Mouse (Mus musculus) brain, embryonic 18.5 days (tissue): ENCODE measurements around the gene Gm13275.
A peak's percentile ranks its signal among the peaks of the same experiment; 100 is the strongest.
"Not testable (repeated sequence)": the region's sequence is repeated elsewhere in the genome, so short reads cannot be mapped to it uniquely, and the experiment has no call there.

Experiments
- DNase-seq: peaks from one replicate; pipeline ENCODE4 v3.0.0-alpha.2; 2012; ENCODE audit warnings: low read depth, low spot score

The Gm13275 gene

DNA sequence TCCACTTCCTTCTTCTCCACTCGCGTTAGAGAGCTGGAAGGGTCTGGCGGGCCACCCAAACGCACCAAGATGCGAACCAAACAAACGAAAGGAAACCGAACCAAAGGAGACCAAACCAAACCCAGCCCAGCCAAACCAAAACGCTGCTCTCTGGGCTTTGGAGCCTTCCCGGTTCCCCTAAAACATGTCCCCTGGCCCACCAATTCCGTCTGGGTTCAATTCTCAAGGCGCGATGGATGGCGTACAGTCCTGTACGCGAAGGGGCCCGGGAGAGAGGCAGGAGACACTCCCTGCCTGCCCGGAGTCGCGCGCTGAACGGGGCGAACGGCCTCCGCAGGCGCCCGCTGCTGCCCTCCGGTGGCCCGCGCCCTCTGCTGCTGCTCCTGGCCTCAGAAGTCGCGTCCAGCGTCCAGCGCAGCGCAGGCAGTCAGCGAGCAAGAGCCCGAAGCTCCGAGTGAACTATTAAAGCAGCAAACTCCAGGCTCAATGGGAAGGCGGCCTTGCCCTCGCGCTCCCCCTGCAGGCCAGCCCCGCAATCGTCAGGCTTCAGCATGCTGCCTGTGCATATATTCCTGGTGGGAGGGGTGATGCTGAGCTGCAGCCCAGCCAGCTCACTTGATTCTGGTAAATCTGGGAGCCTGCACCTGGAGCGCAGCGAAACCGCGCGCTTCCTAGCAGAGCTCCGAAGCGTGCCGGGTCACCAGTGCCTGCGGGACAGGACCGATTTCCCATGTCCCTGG, at the start of gene Gm13275:
TSS of gene Gm13275 (plus strand) at position 552 of the 740 bp plus-strand sequence.
- not testable (repeated sequence) for DNase-seq

DNA sequence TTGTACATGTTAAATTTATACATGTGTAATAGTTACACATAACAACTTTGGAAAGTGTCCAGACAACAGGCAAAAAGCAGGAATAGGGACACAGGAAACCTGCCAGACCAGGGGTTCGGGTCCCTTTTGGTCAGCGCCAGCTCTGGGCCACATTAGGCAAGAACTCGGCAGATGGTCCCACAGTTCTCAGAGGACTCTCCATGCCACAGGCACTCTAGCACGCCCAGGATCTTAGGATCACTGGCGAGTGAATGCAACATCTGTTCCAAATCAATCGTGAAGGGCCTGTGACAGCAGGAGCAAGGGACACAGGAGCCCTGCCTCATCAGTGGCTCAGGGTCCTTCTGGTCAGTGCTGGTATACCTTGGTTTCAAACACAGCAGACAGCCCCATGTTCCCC, 44.4 kb upstream of the Gm13275 start:
- no peak for DNase-seq

DNA sequence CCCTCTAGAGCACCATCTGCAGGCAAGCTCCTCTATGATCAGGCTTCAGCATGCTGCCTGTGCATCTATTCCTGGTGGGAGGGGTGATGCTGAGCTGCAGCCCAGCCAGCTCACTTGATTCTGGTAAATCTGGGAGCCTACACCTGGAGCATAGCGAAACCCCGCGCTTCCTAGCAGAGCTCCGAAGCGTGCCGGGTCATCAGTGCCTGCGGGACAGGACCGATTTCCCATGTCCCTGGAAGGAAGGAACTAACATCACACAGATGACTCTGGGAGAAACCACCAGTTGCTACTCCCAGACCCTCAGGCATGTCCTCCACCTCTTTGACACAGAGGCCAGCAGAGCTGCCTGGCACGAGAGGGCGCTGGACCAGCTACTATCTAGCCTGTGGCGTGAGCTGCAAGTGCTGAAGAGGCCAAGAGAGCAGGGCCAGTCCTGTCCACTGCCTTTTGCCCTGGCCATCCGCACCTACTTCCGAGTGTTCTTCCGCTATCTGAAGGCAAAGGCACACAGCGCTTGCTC, 39.4 kb upstream of the Gm13275 start, which contains the start of gene Gm13271:
TSS of gene Gm13271 (plus strand) at position 51 of the 523 bp plus-strand sequence.
- DNase-seq: not testable (repeated sequence)

GRCm38 (mm10) chr4:88756581-88757513, 37.4 kb upstream of the Gm13275 start:
- not testable (repeated sequence) for DNase-seq

DNA sequence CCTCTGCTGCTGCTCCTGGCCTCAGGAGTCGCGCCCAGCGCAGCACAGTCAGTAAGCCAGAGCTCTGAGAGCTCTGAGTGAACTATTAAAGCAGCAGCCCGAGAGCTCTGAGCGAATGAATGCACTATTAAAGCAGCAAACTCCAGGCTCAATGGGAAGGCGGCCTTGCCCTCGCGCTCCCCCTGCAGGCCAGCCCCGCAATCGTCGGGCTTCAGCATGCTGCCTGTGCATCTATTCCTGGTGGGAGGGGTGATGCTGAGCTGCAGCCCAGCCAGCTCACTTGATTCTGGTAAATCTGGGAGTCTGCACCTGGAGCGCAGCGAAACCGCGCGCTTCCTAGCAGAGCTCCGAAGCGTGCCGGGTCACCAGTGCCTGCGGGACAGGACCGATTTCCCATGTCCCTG, 36.7 kb upstream of the Gm13275 start:
- DNase-seq: peak; percentile 70

- DNase-seq: not testable (repeated sequence)
Observed at GRCm38 (mm10) chr4:88758751-88759150, 35.5 kb upstream of the Gm13275 start.

DNA sequence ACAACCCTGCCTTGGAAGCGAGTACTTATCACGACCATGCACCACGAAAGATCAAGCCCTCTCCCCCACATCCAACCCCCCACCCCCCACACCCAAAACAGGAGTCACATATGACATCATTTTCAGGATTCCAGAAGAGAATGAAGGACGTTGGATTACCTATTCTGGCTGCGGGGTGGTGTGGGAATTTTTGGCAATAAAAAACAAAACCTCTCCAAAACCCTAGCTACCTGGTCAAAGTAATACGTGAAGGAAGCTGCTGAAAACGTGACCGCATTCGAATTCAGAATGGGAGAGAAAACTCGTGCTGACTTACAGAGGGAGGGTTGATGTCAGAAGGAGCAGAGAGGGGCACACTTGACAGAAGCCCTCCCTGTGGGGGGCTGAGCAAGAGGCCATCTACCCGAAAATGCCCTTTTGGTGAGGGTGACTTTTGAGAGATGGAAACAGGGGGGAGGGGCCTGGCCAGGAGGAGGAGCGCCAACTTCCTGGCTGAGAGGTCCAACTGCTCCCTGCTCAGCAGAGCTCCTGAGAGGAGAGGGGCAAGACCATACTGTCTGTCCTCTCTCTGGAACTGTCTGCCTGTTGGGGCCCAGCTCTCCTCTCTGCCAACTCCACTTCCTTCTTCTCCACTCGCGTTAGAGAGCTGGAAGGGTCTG, 34.5 kb upstream of the Gm13275 start, which contains the start of gene Gm13283:
TSS of gene Gm13283 (plus strand) at position 510 of the 659 bp plus-strand sequence.
- DNase-seq: not testable (repeated sequence)

GRCm38 (mm10) chr4:88760431-88760830, 33.9 kb upstream of the Gm13275 start:
- DNase-seq: peak; percentile 37

DNA sequence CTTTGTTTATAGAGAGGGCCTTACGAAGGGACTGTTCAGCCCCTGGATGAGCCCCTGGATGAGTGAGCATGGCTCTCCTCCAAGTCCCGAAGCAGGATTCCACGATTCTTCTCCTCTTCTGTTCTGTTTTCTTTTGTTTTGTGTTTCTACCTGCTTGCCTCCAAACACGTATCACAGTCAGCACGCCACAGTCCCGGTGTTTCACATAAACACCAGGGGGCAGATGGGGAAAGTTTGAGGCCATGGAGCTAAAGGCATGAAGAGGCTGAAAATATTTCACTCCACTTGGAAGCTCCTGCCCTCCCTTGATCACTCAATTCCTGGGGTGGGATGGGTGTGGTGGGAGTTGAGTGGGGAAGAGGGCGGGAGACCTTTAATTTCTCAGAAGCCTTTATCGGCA, 32.5 kb upstream of the Gm13275 start:
- not testable (repeated sequence) for DNase-seq

GRCm38 (mm10) chr4:88762341-88762740, 31.9 kb upstream of the Gm13275 start:
- DNase-seq: not testable (repeated sequence)

DNA sequence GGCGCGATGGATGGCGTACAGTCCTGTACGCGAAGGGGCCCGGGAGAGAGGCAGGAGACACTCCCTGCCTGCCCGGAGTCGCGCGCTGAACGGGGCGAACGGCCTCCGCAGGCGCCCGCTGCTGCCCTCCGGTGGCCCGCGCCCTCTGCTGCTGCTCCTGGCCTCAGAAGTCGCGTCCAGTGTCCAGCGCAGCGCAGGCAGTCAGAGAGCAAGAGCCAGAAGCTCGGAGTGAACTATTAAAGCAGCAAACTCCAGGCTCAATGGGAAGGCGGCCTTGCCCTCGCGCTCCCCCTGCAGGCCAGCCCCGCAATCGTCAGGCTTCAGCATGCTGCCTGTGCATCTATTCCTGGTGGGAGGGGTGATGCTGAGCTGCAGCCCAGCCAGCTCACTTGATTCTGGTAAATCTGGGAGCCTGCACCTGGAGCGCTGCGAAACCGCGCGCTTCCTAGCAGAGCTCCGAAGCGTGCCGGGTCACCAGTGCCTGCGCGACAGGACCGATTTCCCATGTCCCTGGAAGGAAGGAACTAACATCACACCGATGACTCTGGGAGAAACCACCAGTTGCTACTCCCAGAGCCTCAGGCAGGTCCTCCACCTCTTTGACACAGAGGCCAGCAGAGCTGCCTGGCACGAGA, 30.8 kb upstream of the Gm13275 start:
- not testable (repeated sequence) for DNase-seq

- not testable (repeated sequence) for DNase-seq
Observed at GRCm38 (mm10) chr4:88773534-88773933, 20.8 kb upstream of the Gm13275 start, which contains the start of gene Gm13290. TSS of gene Gm13290 (plus strand) at chr4:88773834.

GRCm38 (mm10) chr4:88776622-88777021, 17.7 kb upstream of the Gm13275 start, which contains the start of gene Gm13289:
TSS of gene Gm13289 (plus strand) at chr4:88776922.
- DNase-seq: not testable (repeated sequence)

- not testable (repeated sequence) for DNase-seq
Observed at GRCm38 (mm10) chr4:88779550-88779949, 14.7 kb upstream of the Gm13275 start, which contains the start of gene Gm13272. TSS of gene Gm13272 (plus strand) at chr4:88779850.

DNA sequence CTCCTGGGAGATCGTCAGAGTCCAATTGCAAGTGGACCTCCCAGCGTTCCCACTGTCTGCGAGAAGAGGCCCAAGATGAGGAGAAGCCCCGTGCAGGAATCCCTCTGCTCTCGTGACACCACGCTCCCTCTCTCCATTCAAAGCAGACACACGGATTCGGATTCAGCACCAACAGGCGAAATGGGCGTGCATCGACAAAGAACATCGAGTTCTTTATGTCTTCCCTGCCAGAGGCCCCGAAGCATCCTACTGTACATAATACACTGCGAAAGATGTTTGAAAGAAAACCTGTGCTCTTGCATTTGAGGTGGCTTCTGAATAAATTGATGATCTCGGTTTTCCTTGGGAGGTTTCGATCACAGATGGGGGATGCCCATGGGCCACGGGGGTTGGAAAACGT, 14.0 kb upstream of the Gm13275 start:
- DNase-seq: not testable (repeated sequence)

- not testable (repeated sequence) for DNase-seq
Observed at GRCm38 (mm10) chr4:88781831-88782230, 12.5 kb upstream of the Gm13275 start, which contains the start of gene Ifnz. TSS of gene Ifnz (plus strand) at chr4:88782131.

DNA sequence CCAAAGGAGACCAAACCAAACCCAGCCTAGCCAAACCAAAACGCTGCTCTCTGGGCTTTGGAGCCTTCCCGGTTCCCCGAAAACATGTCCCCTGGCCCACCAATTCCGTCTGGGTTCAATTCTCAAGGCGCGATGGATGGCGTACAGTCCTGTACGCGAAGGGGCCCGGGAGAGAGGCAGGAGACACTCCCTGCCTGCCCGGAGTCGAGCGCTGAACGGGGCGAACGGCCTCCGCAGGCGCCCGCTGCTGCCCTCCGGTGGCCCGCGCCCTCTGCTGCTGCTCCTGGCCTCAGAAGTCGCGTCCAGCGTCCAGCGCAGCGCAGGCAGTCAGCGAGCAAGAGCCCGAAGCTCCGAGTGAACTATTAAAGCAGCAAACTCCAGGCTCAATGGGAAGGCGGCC, 12.0 kb upstream of the Gm13275 start:
- not testable (repeated sequence) for DNase-seq

GRCm38 (mm10) chr4:88785409-88785808, 8.9 kb upstream of the Gm13275 start, which contains the start of gene Gm13276:
TSS of gene Gm13276 (plus strand) at chr4:88785709.
- DNase-seq: not testable (repeated sequence)

DNA sequence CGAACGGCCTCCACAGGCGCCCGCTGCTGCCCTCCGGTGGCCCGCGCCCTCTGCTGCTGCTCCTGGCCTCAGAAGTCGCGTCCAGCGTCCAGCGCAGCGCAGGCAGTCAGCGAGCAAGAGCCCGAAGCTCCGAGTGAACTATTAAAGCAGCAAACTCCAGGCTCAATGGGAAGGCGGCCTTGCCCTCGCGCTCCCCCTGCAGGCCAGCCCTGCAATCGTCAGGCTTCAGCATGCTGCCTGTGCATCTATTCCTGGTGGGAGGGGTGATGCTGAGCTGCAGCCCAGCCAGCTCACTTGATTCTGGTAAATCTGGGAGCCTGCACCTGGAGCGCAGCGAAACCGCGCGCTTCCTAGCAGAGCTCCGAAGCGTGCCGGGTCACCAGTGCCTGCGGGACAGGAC, 5.9 kb upstream of the Gm13275 start, which contains the start of gene Gm13277:
TSS of gene Gm13277 (plus strand) at position 231 of the 400 bp plus-strand sequence.
- not testable (repeated sequence) for DNase-seq

- not testable (repeated sequence) for DNase-seq
Observed at GRCm38 (mm10) chr4:88791250-88791649, 3.0 kb upstream of the Gm13275 start, which contains the start of gene Gm13278. TSS of gene Gm13278 (plus strand) at chr4:88791550.
